8 mouse cellular contexts compared by ENCODE assay signal in the genomic region with DNA sequence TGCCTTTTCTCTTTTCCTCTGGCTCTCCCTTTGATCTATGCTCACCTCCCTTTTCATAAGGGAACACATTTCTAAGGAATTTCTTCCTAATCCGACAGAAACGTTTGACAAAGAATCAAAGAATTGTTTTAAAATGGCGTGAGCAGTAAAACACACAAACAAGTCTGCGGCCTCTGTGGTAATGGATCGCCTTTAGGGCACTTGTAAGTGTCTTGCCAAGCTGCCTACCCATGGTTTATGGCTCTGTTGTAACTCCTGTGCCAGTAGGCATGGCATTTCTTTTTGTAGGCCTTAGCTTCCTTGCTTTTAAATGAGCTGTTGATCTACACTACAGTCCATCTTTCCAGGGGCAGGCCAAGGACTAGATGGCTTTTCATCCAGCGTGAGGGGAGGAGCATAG. TPM values are rescaled to one million over a fixed set of nuclear protein-coding genes. Genes with fewer than 3 reads are reported as not detected.
DNase-seq lines count a peak whose midpoint lies in the region; ATAC-seq and TF ChIP-seq lines count a peak whose summit lies in the region.

No protein-coding gene starts in this region.

- H3K9me3 ChIP-seq in kidney, postnatal 0 days (replicated peaks; ENCODE audit: low read length): no peaks in the 10 kb centered on the region
- H3K9me3 ChIP-seq in embryonic facial prominence, embryonic 13.5 days: 0 out of 2 replicates have a peak, but pooled peaks cover 3% of the 10 kb centered on the region
- H3K9me3 ChIP-seq in intestine, embryonic 15.5 days: no peaks in the 10 kb centered on the region
- H3K9me3 ChIP-seq in neural tube, embryonic 13.5 days: no peaks in the 10 kb centered on the region

- peak overlapping the region; percentile 89 for H3K4me3 ChIP-seq in kidney, postnatal 0 days (replicated peaks; ENCODE audit: low read depth, low read length)
- peak overlapping the region; percentile 78 for H3K4me3 ChIP-seq in embryonic facial prominence, embryonic 13.5 days
- peak overlapping the region; percentile 77 for H3K4me3 ChIP-seq in intestine, embryonic 15.5 days (replicated peaks)
- H3K4me3 ChIP-seq in neural tube, embryonic 13.5 days: peak overlapping the region; percentile 83

- TF ChIP-seq CTCF in kidney, postnatal 0 days (IDR thresholded peaks at IDR 0.05; ENCODE audit: low read depth): no peak

- no peaks in the 10 kb centered on the region for H3K27me3 ChIP-seq in kidney, postnatal 0 days (ENCODE audit: insufficient read depth, low read length)
- H3K27me3 ChIP-seq in embryonic facial prominence, embryonic 13.5 days: peaks cover 5% of the 10 kb centered on the region; the same call in 1 of the 2 replicates
- H3K27me3 ChIP-seq in intestine, embryonic 15.5 days (replicated peaks): no peaks in the 10 kb centered on the region
- H3K27me3 ChIP-seq in neural tube, embryonic 13.5 days: peaks cover 6% of the 10 kb centered on the region; the same call in 1 of the 2 replicates

- intact Hi-C loops in gastrocnemius, postnatal 14 days (cut with DNase I; ENCODE audit: low total_unique reads): no loop called here

- DNase-seq in kidney, postnatal 0 days (ENCODE audit: low spot score): peak; percentile 25
- DNase-seq in kidney, adult 8-10 months: no peak
- no peak for DNase-seq in adrenal gland, adult 18-20 months (ENCODE audit: low spot score in 2 of 2)
- DNase-seq in gastrocnemius, postnatal 14 days: no peak
- DNase-seq in cerebellum, adult 11-12 months: no peak

- WGBS in kidney, postnatal 0 days: 24% methylated on average over 6 of the region's 6 CpGs
- WGBS in embryonic facial prominence, embryonic 13.5 days: 27% methylated on average over 6 of the region's 6 CpGs
- 36% methylated on average over 6 of the region's 6 CpGs for WGBS in intestine, embryonic 15.5 days
- 13% methylated on average over 6 of the region's 6 CpGs for WGBS in neural tube, embryonic 13.5 days

- H3K4me1 ChIP-seq in kidney, postnatal 0 days (replicated peaks; ENCODE audit: insufficient read depth, low read length): no peaks in the 10 kb centered on the region
- 0 out of 2 replicates have a peak, but pooled peaks cover 6% of the 10 kb centered on the region for H3K4me1 ChIP-seq in embryonic facial prominence, embryonic 13.5 days
- H3K4me1 ChIP-seq in intestine, embryonic 15.5 days (replicated peaks): 0 out of 2 replicates have a peak, but pooled peaks cover 3% of the 10 kb centered on the region
- peaks cover 19% of the 10 kb centered on the region; the same call in 1 of the 2 replicates for H3K4me1 ChIP-seq in neural tube, embryonic 13.5 days (replicated peaks)

- H3K36me3 ChIP-seq in kidney, postnatal 0 days (ENCODE audit: insufficient read depth, low read length): no peaks in the 10 kb centered on the region
- H3K36me3 ChIP-seq in embryonic facial prominence, embryonic 13.5 days: no peaks in the 10 kb centered on the region
- no peaks in the 10 kb centered on the region for H3K36me3 ChIP-seq in intestine, embryonic 15.5 days
- no peaks in the 10 kb centered on the region for H3K36me3 ChIP-seq in neural tube, embryonic 13.5 days

- H3K27ac ChIP-seq in kidney, postnatal 0 days: peak overlapping the region; percentile 81
- peak overlapping the region; percentile 48; the same call in 1 of the 2 replicates for H3K27ac ChIP-seq in embryonic facial prominence, embryonic 13.5 days
- H3K27ac ChIP-seq in intestine, embryonic 15.5 days: peak overlapping the region; percentile 22; the same call in 1 of the 2 replicates
- H3K27ac ChIP-seq in neural tube, embryonic 13.5 days (replicated peaks): 0 out of 2 replicates have a peak overlapping the region, but pooled peaks have one; percentile 83

- peak overlapping the region; percentile 99 for H3K4me2 ChIP-seq in kidney, postnatal 0 days (ENCODE audit: low read length)
- peak overlapping the region; percentile 91 for H3K4me2 ChIP-seq in embryonic facial prominence, embryonic 13.5 days
- H3K4me2 ChIP-seq in intestine, embryonic 15.5 days (replicated peaks): peak overlapping the region; percentile 91
- H3K4me2 ChIP-seq in neural tube, embryonic 13.5 days: peak overlapping the region; percentile 80

- H3K9ac ChIP-seq in kidney, postnatal 0 days (ENCODE audit: low read depth, low read length): no peak overlapping the region
- peak overlapping the region; percentile 87 for H3K9ac ChIP-seq in embryonic facial prominence, embryonic 13.5 days
- peak overlapping the region; percentile 70; the same call in 1 of the 2 replicates for H3K9ac ChIP-seq in intestine, embryonic 15.5 days
- peak overlapping the region; percentile 85; the same call in 1 of the 2 replicates for H3K9ac ChIP-seq in neural tube, embryonic 13.5 days

- no peak for ATAC-seq in kidney, postnatal 0 days (replicated peaks; ENCODE audit: low FRiP score, low read depth)
- no peak for ATAC-seq in embryonic facial prominence, embryonic 13.5 days (ENCODE audit: insufficient number of reproducible peaks, insufficient read depth, low FRiP score, low TSS enrichment, low read depth)
- ATAC-seq in intestine, embryonic 15.5 days: no peak
- ATAC-seq in neural tube, embryonic 13.5 days (ENCODE audit: low read depth): no peak

RNA-seq across cellular contexts. Expression of gene Gnai1, which starts 0.8 kb away (rescaled TPM):
- 54.4 and 57.5 TPM in 2 replicates for polyA plus RNA-seq in kidney, postnatal 0 days (2015; fragmentation: Nextera tagmentation; extraction: Ambion mirVana)
- polyA plus RNA-seq in embryonic facial prominence, embryonic 13.5 days (2015; fragmentation: Nextera tagmentation; extraction: Ambion mirVana): 33.4 and 34.1 TPM in 2 replicates
- polyA plus RNA-seq in intestine, embryonic 15.5 days (2015; fragmentation: Nextera tagmentation; extraction: Ambion mirVana): 24.7 and 26.9 TPM in 2 replicates
- polyA plus RNA-seq in neural tube, embryonic 13.5 days (2015; fragmentation: Nextera tagmentation; extraction: Ambion mirVana): 52.1 and 56.8 TPM in 2 replicates
- total RNA-seq in adrenal gland, adult 18-20 months (2021): 10 to 100 TPM; 32.0 to 45.8 TPM
- 1 to 10 TPM; 6.5 to 7.8 TPM for total RNA-seq in gastrocnemius, postnatal 14 days (2021)

Comparison
In these comparisons a context has a peak if more than half of its experiments do, and no peak if none do; other contexts are left out.
1. H3K27ac ChIP-seq: peak in every context shown above with its lines; median percentile 83 in neural tube, embryonic 13.5 days; 81 in kidney, postnatal 0 days; 48 in embryonic facial prominence, embryonic 13.5 days; 22 in intestine, embryonic 15.5 days.